Mouse (Mus musculus) left cerebral cortex, adult 8-10 months (tissue): ENCODE measurements at regions not wholly inside any gene's neighbourhood (a gene's known extent, or its start where the extent isn't known, plus 50 kb on each side); places are given as distances from the start of the nearest gene placed in this dataset.

Source experiments
- DNase-seq, 2 experiments: peaks; one replicate each; pipeline ENCODE4 v3.0.0; 2022; ENCODE audit warnings: low spot score in 2 of 2

DNA sequence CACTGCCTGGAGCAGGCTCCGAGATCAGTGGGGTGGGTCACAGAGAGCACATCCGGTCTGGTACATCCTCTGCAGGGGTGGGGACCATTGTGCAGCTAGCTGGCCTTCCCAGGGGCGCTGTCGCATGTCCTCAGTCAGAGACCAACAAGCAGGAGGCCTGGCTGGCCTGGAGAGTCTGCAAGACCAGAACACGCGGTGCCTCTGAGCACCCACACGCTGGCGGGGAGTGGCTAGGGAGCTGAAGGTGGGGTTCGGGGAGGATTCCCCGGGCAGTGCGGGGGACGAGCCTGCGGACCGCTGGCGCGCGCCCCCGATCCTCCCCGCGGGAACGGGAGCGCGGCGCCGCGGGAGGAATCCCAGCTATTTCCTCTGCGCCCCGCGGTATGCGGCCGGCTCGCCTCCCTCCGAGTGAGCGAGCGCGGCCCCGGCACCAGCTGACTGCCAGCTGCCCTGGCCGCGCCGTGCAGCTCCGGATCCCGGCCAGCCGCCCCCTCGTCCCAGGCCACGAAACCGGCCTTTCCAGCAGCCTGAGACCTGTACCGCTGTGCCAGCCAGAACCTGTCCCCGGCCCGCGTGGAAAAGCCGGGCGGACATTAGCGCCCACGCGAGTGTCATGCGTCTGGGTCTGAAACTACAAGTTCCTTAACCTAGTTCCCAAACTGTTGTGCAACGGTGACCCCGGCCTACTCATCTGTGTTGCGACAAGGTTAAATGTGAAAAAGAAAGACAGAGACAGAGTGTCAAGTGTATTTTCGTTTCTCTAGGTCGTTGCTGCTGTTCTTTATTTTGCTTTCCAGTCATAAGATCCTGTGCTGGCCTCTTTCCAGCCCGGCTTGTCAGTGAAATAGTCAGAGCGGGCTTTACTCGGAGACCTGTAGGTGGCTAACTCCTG is 61.2 kb downstream of the Pkdcc start:
- DNase-seq, result peak; percentile 41 to 54

DNA sequence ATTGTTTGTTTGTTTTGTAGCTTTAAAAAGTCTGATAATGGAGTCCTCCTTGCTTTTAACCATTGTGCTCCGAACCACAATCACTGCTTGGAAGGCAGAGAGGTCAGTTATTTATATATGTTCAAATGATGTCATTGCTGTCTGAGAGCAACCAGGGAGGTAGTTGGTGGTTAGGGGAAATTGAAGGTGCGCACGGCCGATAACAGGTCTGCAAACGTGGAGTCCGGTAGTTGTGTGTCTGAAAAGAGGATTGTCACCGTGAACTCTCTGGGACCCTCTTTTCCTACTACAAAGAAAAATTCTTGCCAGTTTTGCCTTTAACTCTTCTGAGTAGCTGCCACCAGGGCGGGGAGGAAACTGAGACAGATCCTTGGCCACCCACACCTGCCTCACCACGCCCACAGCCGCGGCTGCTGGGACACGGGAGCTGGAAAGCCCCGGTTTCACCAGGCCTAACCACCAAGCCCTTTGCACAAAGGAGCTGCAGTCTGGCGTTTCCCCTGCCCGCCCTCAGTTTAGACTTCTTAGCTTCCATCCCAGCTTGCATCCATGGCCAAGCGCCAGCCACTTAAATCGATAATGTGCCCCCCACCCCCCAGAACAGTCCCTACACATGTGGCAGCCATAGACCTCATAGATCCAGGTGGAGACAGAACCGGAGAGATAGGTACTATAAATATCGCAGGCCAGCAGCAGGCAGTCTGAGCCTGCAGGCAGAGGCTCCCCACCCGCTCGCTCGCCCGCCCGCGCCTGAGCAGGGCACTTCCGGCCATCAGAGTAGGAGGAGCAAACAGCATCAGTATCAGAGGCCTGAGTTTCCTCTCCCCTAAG is 62.2 kb downstream of the Pkdcc start:
- DNase-seq, result peak in 1 of 2 experiments; percentile 59

DNA sequence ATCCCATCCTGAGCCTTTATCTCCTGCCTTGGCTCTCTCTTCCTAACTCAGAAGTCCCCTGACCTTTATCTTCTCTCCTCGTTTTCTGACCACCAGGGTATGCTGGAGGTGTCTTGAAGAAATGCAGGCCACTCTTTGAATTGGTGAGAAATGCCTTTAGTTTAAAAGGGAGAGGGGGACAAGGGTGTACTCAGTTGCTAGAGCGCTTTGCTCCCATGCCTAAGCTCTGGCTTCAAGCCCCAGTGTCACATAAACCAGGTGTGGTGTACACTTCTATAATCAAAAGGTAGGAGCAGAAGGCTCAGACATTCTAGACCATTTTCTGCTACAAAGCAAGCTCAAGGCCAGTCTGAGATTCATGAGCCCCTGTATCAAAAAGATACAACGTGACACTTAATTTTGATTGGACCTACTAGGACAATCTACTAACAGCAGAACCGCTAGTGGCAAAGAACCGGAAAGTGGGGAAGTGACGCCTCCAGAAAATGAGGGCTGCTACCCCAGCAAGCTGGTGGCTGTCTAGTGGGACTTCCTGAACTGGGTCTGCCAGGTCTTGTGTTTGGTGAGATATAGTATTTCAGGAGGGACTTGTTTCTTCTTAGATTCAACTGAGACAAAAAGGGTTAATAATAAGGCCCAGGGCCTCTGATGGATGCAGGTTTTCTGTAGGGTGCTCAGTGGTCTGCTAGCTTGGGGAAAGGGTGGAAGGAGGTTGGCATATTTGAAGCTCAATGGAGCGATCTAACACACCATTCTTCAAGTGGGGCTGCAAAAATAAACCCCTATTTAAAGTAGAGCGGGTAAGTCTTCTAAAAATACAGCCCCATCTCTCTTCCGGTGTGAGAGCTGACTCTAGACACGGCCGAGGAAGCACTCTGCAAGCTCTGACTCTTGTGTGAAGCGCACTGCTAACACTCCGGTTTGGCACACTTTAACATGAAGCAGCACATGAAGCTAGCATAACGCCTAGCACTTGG is 63.1 kb downstream of the Pkdcc start:
- no peak for DNase-seq

DNA sequence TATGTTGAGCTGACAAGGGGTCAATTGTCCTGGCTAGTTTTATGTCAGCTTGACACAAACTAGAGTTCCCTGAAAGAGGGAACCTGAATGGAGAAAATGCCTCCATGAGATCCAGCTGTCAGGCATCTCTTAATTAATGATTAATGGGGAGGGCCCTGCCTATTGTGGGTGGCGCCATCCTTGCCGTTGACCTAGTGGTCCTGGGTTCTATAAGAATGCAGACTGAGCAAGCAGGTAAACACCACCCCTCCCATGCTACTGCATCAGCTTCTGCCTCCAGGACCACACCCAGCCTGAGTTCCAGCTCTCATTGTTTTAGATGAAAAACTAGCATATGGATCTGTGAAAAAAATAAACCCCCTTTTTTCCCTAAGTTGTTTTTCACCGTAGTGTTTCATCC is 67.4 kb upstream of the Eml4 start:
- no peak for DNase-seq

DNA sequence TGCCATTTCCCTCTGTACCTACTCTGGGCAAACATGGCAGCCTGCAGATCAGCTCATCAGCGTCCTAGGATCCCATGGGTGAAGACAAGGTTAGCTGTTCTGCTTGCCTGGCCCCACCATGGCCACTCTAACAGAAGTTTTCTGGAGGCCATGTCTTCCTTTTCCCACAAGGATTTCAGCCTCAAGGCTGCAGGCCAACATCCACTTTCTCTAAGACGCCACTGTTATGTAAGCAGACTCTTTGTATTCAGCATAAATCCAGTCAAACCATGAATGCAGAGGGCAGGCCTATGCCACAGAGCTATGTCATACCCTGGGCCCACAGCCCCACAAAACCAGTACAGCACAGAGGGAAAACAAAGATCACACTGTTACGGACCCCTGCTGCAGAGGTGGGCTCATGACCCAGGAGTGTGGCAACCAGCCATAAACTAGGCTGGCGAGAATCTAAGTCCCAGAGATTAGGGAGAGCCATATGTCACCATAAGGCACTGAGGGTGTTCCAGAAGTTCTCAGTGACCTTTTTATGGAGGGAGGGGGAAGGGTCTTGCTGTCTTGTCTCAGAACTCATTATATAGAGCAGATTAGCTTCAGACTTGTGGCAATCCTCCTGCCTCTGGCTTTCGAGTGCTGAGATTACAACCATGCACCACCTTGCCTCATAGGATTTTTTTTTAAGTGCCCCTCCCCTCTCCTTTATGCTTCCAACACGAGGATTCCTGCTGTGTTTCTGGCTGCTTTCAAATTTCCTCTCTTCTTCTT is 63.2 kb upstream of the Eml4 start:
- no peak for DNase-seq

DNA sequence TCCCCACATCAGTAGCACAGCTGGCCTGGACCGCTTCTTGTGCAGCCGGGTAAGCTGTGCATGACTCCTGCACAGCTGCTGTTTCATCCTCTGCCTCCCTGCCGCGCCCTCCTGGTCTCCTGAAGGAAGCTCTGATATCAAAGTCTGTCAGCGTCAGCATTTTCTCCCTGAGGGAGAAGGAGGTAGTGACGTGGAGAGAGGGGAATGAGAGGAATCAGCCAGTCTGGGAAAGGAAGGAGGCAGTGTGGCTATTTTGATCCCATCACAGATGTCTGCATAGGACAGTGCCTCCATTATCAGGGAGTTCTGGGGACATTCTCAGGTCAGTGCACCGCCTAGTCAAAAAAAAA is 62.6 kb upstream of the Eml4 start:
- no peak for DNase-seq

DNA sequence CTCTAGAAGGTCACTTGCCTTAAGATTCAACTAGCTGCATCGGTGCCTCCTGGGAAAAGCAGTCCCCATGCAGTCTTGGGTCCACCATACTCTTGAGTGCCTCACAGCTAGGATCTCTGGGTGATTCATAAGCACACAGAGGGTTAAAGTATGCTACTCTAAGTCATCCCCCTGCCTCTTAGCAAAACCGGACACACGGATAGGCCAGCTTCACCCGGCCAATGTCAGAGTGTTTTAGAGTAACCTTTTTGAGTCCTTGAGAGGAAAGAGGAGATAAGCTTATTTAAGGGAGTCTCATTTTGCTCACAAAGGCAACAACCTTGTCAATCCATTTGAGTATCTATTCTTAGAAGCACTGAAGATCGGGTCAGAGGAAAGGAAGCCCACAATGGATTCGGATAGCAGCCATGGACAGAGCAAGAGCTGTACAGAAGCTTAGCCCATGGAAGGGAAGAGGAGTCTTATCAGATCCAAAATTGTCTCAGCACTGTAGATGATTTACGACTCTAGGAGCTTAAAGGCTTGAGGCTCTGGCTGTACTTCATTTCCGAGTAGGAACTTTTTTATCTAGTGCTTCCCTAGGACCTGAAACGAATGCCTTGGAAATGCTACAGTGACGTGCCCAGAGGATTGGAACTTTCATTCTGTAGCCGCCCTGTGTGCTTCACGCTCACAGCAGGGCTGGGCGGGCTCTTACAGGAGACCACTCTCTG is 55.0 kb upstream of the Eml4 start:
- DNase-seq, result no peak

DNA sequence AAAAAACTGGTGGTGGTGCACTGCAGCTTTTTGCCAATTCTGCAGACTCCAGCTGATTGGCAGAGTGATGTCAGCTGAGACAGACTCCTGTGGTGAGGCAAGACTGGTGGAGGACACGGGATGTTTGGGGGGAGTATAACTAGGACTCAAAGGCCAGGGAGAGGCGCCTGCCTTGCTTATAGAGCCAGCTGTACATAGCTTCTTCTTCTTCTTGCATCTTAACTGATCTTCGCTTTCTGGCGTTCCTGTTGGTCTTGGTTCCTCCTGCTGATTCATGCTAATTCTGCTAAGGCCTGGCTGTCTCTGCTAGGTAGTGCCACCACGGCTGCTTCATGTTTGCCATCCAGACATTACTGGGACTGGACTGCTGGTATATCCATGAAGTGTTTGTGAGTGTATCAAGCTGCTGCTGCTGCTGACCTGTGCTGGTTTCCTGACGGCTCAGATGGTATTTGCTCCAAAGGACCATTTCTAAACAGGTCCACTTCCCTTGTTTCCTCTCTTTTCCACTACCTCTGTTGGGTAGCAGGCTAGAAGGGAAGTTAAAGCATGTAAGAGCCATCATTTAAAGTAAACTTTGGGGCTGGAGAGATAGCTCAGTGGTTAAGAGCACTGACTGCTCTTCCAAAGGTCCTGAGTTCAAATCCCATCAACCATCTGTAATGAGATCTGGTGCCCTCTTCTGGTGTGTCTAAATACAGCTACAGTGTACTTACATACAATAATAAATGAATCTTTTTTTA is 53.2 kb upstream of the Eml4 start:
- no peak for DNase-seq
